In the genomic region with DNA sequence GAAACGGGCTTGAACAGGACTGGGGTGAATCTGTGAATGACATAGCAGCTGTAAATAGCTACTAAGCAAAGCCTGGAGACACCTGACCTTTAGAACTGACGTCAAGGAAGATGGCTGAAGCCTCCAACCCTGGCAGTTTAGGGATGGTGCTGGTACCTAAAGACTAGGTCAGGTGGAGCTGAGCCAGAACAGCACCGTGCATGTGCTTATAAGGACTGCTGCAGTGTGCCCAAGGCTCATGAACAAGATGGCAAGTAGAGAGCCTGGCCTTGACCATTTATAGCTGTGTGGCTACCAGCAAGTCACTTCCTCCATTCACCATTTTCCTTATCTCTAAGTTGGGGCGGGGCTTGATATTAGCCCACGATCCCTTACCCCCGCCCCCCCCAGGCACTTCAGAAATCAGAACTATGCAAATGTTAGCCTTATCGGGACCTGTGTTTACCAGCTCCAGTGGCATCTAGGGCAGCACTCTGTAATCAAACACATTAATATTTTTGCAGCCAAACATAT, we compare ENCODE assay signal across 18 mouse cellular contexts. TPM values are rescaled to one million over a fixed set of nuclear protein-coding genes. Genes with fewer than 3 reads are reported as not detected.
DNase-seq lines count a peak whose midpoint lies in the region; ATAC-seq and TF ChIP-seq lines count a peak whose summit lies in the region.
"Had no signal": no experiment of that assay in that cellular context is flagged by ENCODE, and none has a peak within 500 bp of the region (broad histone marks: within the 10 kb centered on the region; RNA-seq: fewer than 3 reads in every experiment).

No protein-coding gene starts in this region.

- no peaks in the 10 kb centered on the region for H3K9me3 ChIP-seq in lung, embryonic 16.5 days (ENCODE audit: control insufficient read depth, low read length)
- no peaks in the 10 kb centered on the region for H3K9me3 ChIP-seq in liver, postnatal 0 days (ENCODE audit: low read length)
- H3K9me3 ChIP-seq in midbrain, embryonic 14.5 days (ENCODE audit: control insufficient read depth, low read length), result no peaks in the 10 kb centered on the region
- H3K9me3 ChIP-seq: embryonic facial prominence, embryonic 12.5 days; kidney, embryonic 15.5 days; liver, embryonic 13.5 days; neural tube, embryonic 12.5 days had no signal

- no peak overlapping the region for H3K9ac ChIP-seq in lung, embryonic 16.5 days (ENCODE audit: low read length)
- no peak overlapping the region for H3K9ac ChIP-seq in liver, postnatal 0 days (replicated peaks)
- H3K9ac ChIP-seq in midbrain, embryonic 14.5 days (replicated peaks; ENCODE audit: low read length), result no peak overlapping the region
- H3K9ac ChIP-seq: embryonic facial prominence, embryonic 12.5 days; kidney, embryonic 15.5 days; liver, embryonic 13.5 days; neural tube, embryonic 12.5 days had no signal

- peak overlapping the region; percentile 96 for H3K27ac ChIP-seq in gastrocnemius, adult 2 months
- no peak overlapping the region for H3K27ac ChIP-seq in lung, embryonic 16.5 days (ENCODE audit: low read length)
- no peak overlapping the region for H3K27ac ChIP-seq in liver, postnatal 0 days (ENCODE audit: low read depth)
- H3K27ac ChIP-seq in midbrain, embryonic 14.5 days (replicated peaks; ENCODE audit: low read depth, low read length), result no peak overlapping the region
- H3K27ac ChIP-seq: embryonic facial prominence, embryonic 12.5 days; kidney, embryonic 15.5 days; liver, embryonic 13.5 days; neural tube, embryonic 12.5 days had no signal

- no peak for TF ChIP-seq CTCF in gastrocnemius, adult 2 months (IDR thresholded peaks at IDR 0.05)
- TF ChIP-seq CTCF in liver, postnatal 0 days (IDR thresholded peaks at IDR 0.05; ENCODE audit: low read depth), result no peak

- TF ChIP-seq EP300 in liver, postnatal 0 days (IDR thresholded peaks at IDR 0.05; ENCODE audit: low read depth), result no peak

- peaks cover 5% of the 10 kb centered on the region; the same call in 1 of the 2 replicates for H3K4me1 ChIP-seq in lung, embryonic 16.5 days (replicated peaks; ENCODE audit: control insufficient read depth, insufficient read depth, low read length)
- peaks cover 21% of the 10 kb centered on the region for H3K4me1 ChIP-seq in liver, postnatal 0 days (ENCODE audit: insufficient read depth)
- peaks cover 11% of the 10 kb centered on the region; the same call in 1 of the 2 replicates for H3K4me1 ChIP-seq in midbrain, embryonic 14.5 days (ENCODE audit: control insufficient read depth, insufficient read depth, low read length)

- peaks cover 13% of the 10 kb centered on the region; the same call in 1 of the 2 replicates for H3K27me3 ChIP-seq in lung, embryonic 16.5 days (ENCODE audit: control insufficient read depth, insufficient read depth, low read depth, low read length)
- H3K27me3 ChIP-seq in liver, postnatal 0 days (ENCODE audit: insufficient read depth, low read length), result no peaks in the 10 kb centered on the region
- H3K27me3 ChIP-seq in midbrain, embryonic 14.5 days (ENCODE audit: control insufficient read depth, insufficient read depth, low read length), result no peaks in the 10 kb centered on the region
- H3K27me3 ChIP-seq: neural tube, embryonic 12.5 days had no signal

- intact Hi-C loops in gastrocnemius, adult 2 months (cut with DNase I), result no loop called here
- intact Hi-C loops in left cerebral cortex, postnatal 14 days (cut with DNase I), result no loop called here

- no peak overlapping the region for H3K4me2 ChIP-seq in lung, embryonic 16.5 days (ENCODE audit: low read depth, low read length)
- no peak overlapping the region for H3K4me2 ChIP-seq in liver, postnatal 0 days (ENCODE audit: low read depth, low read length)
- no peak overlapping the region for H3K4me2 ChIP-seq in midbrain, embryonic 14.5 days (ENCODE audit: low read length)
- H3K4me2 ChIP-seq: embryonic facial prominence, embryonic 12.5 days; kidney, embryonic 15.5 days; liver, embryonic 13.5 days; neural tube, embryonic 12.5 days had no signal

- H3K36me3 ChIP-seq in lung, embryonic 16.5 days (ENCODE audit: control insufficient read depth, insufficient read depth, low read length), result peaks cover 8% of the 10 kb centered on the region; the same call in 1 of the 2 replicates
- H3K36me3 ChIP-seq in liver, postnatal 0 days (replicated peaks; ENCODE audit: insufficient read depth, low read length), result peaks cover 6% of the 10 kb centered on the region
- no peaks in the 10 kb centered on the region for H3K36me3 ChIP-seq in midbrain, embryonic 14.5 days (ENCODE audit: control insufficient read depth, insufficient read depth, low read length)
- H3K36me3 ChIP-seq: embryonic facial prominence, embryonic 12.5 days; kidney, embryonic 15.5 days; liver, embryonic 13.5 days; neural tube, embryonic 12.5 days had no signal

- peak; percentile 26; the same call in 1 of the 2 replicates for ATAC-seq in lung, embryonic 16.5 days (ENCODE audit: low read depth)
- ATAC-seq in liver, postnatal 0 days, result peak; percentile 58
- no peak for ATAC-seq in midbrain, embryonic 14.5 days (ENCODE audit: low FRiP score, low TSS enrichment)

- H3K4me3 ChIP-seq in gastrocnemius, adult 2 months, result peak overlapping the region; percentile 69
- H3K4me3 ChIP-seq in lung, embryonic 16.5 days (ENCODE audit: low read length), result no peak overlapping the region
- H3K4me3 ChIP-seq in liver, postnatal 0 days (ENCODE audit: low read depth, low read length), result no peak overlapping the region
- no peak overlapping the region for H3K4me3 ChIP-seq in midbrain, embryonic 14.5 days (replicated peaks; ENCODE audit: low read depth, low read length)
- H3K4me3 ChIP-seq: embryonic facial prominence, embryonic 12.5 days; kidney, embryonic 15.5 days; liver, embryonic 13.5 days; neural tube, embryonic 12.5 days had no signal

- WGBS in lung, embryonic 16.5 days, result 53% methylated on average over 7 of the region's 7 CpGs
- 41% methylated on average over 7 of the region's 7 CpGs for WGBS in liver, postnatal 0 days (ENCODE audit: insufficient replicate concordance)
- WGBS in midbrain, embryonic 14.5 days, result 85% methylated on average over 7 of the region's 7 CpGs

- peak; percentile 90 for DNase-seq in gastrocnemius, adult 2 months
- DNase-seq in gastrocnemius, postnatal 10 days, result no peak
- no peak for DNase-seq in lung, postnatal 25 days (ENCODE audit: low spot score)
- no peak for DNase-seq in liver, postnatal 0 days
- DNase-seq in yolk sac, embryonic 10.5 days (ENCODE audit: low spot score), result peak; percentile 64
- DNase-seq in midbrain, embryonic 14.5 days, result no peak
- no peak for DNase-seq in left cerebral cortex, postnatal 14 days (ENCODE audit: low spot score in 2 of 2)
- DNase-seq: adrenal gland, adult 2 months; cerebellum, adult 11-12 months; heart, postnatal 14 days; liver, embryonic 13.5 days; lung, postnatal 14 days; right cerebral cortex, postnatal 14 days; thymus, adult 18-20 months had no signal

RNA-seq across cellular contexts. Expression of a gene that starts 9.6 kb away (rescaled TPM):
- total RNA-seq in gastrocnemius, adult 2 months (2021), result 100 to 1,000 TPM; 163 to 166 TPM
- 10 to 100 TPM; 24.7 to 60.1 TPM for total RNA-seq in gastrocnemius, postnatal 10 days (2021)
- polyA plus RNA-seq in lung, embryonic 16.5 days (2015; fragmentation: Nextera tagmentation; extraction: Ambion mirVana), result 13.3 and 18.4 TPM in 2 replicates
- 2.2 and 2.5 TPM in 2 replicates for polyA plus RNA-seq in liver, postnatal 0 days (2015; fragmentation: Nextera tagmentation; extraction: Ambion mirVana)
- polyA plus RNA-seq in midbrain, embryonic 14.5 days (2014; fragmentation: Nextera tagmentation; extraction: Ambion mirVana), result 6.0 and 7.0 TPM in 2 replicates
- 10 to 100 TPM; 56.2 to 65.7 TPM for total RNA-seq in left cerebral cortex, postnatal 14 days (2021)

Comparison
In these comparisons a context has a peak if more than half of its experiments do, and no peak if none do; other contexts are left out.
1. DNase-seq: peak in gastrocnemius, adult 2 months (single experiment) and yolk sac, embryonic 10.5 days (single experiment); none in gastrocnemius, postnatal 10 days (single experiment), lung, postnatal 25 days (single experiment), liver, postnatal 0 days (single experiment), midbrain, embryonic 14.5 days (single experiment) and left cerebral cortex, postnatal 14 days (0 of 2).